Mouse (Mus musculus) midbrain, embryonic 14.5 days (tissue): Measurements from ENCODE around the gene Eif2s2. TPM values are rescaled to one million over a fixed set of nuclear protein-coding genes. Genes with fewer than 3 reads are reported as not detected.
"Not testable (repeated sequence)": the region's sequence is repeated elsewhere in the genome, so short reads cannot be mapped to it uniquely, and the experiment has no call there.

Source experiments
- ATAC-seq: fragments of 200-750 bp; cut with Nextera tagmentation; 2 replicates; pipeline ENCODE4 v1.8.0; 2017; ENCODE audit warnings: moderate number of reproducible peaks, moderate library complexity; ENCODE audit not compliant: low FRiP score, low TSS enrichment
- DNase-seq: peaks from one replicate; pipeline ENCODE4 v3.0.0-alpha.2; 2015
- H3K27ac ChIP-seq: fragments of 300-500 bp; sonication (generic); replicated peaks from 2 replicates; pipeline ENCODE4 v1.5.1; 2014; ENCODE audit warnings: mild to moderate bottlenecking, low read depth, low read length, moderate library complexity
- H3K27me3 ChIP-seq: fragments of 300-500 bp; sonication (generic); 2 replicates; pipeline ENCODE4 v1.6.1; 2014; ENCODE audit warnings: low read length, control low read depth, mixed read lengths; ENCODE audit not compliant: control insufficient read depth, insufficient read depth
- H3K36me3 ChIP-seq: fragments of 300-500 bp; sonication (generic); 2 replicates; pipeline ENCODE4 v1.6.1; 2014; ENCODE audit warnings: low read length, control low read depth; ENCODE audit not compliant: control insufficient read depth, insufficient read depth
- H3K4me1 ChIP-seq: fragments of 300-500 bp; sonication (generic); 2 replicates; pipeline ENCODE4 v1.6.1; 2014; ENCODE audit warnings: mild to moderate bottlenecking, antibody characterized with exemption, low read length, control low read depth; ENCODE audit not compliant: control insufficient read depth, insufficient read depth
- H3K4me2 ChIP-seq: fragments of 300-500 bp; sonication (generic); 2 replicates; pipeline ENCODE4 v1.6.1; 2014; ENCODE audit warnings: mild to moderate bottlenecking, low read length, moderate library complexity
- H3K4me3 ChIP-seq: fragments of 300-500 bp; sonication (generic); replicated peaks from 2 replicates; pipeline ENCODE4 v1.5.1; 2014; ENCODE audit warnings: low read depth, low read length
- H3K9ac ChIP-seq: fragments of 300-500 bp; sonication (generic); replicated peaks from 2 replicates; pipeline ENCODE4 v1.6.1; 2014; ENCODE audit warnings: mild to moderate bottlenecking, low read length, moderate library complexity
- H3K9me3 ChIP-seq: fragments of 300-500 bp; sonication (generic); 2 replicates; pipeline ENCODE4 v1.6.1; 2016; ENCODE audit warnings: low read length, control low read depth, mixed read lengths; ENCODE audit not compliant: control insufficient read depth
- WGBS: fragments of 180-500 bp; shearing (Covaris S2); extraction: QIAGEN DNeasy Blood & Tissue Kit; methylation state at CpG from one replicate; pipeline ENCODE4 v1.1.7; 2014; 5-methylcytosine and 5-hydroxymethylcytosine counted together
- polyA plus RNA-seq: library from polyadenylated mRNA; unstranded; fragments of >200 nt; fragmentation: Nextera tagmentation; extraction: Ambion mirVana; gene quantifications from 2 replicates; pipeline ENCODE4 v1.2.1, GENCODE M21; 2014

The Eif2s2 gene
- polyA plus RNA-seq, 1 experiment from 2014 or later, result 78.8 TPM

DNA sequence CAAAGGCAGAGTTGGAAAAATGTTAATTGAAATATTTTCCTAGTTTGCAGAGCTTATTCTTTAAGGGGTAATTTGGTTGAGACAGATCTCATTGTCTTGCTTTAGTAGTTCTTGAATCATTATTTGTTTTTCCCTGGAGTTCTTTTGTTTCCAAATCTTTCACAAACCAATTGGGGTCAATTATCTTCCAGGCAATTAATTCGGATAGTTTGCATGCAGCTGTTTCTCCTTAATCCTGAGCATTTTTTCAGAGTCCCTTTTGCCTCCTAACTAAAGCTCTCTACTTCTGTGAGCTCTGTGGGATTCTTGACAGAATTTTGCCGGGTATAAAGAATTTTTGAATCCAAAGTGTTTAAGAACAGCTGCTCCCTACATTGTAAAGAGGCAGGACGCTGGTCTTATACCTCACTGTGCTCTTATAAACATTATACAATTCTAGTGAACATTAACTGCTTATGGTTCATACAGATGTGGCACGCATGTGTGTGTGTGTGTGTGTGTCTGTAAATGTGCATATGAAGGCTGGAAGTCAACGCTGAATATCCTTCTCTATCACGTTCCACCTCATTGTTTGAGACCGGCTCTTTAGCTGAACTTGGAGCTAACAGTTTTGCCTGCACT, 32.8 kb upstream of the Eif2s2 start:
- Histone ChIP-seq H3K9me3 (no peaks in the 10 kb centered on the region), H3K27ac (no peak overlapping the region), H3K4me2 (no peak overlapping the region), H3K27me3 (no peaks in the 10 kb centered on the region), H3K4me3 (no peak overlapping the region), H3K4me1 (no peaks in the 10 kb centered on the region), H3K36me3 (no peaks in the 10 kb centered on the region), H3K9ac (no peak overlapping the region)
- WGBS, result 48% methylated on average over 7 of the region's 7 CpGs
- ATAC-seq (no peak), DNase-seq (no peak)

DNA sequence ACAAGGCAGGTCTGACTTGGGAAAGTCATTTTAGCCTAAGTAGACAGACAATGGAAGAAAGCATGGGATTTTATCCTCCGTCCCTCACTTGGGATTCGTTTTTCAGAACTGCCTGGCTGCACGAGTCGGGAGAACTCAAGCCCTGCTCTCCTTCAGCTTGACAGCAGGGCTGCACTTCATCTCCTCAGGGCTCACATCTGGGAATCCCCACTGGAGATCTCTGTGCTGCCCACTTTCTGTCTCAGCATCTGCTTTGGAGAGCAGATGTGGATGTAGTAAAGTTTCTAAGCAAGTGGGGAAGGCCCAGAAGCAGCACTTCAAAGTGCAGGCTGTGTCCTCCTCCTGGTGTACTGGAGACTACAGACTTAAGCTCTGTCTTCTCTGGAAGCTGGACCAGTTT, 29.4 kb upstream of the Eif2s2 start:
- H3K36me3 ChIP-seq, H3K9me3 ChIP-seq, DNase-seq, H3K9ac ChIP-seq, H3K4me2 ChIP-seq, ATAC-seq, H3K27me3 ChIP-seq, H3K4me3 ChIP-seq, H3K4me1 ChIP-seq, H3K27ac ChIP-seq: not testable (repeated sequence)
- WGBS, result no CpG with 5 or more reads among the region's 4 CpGs

DNA sequence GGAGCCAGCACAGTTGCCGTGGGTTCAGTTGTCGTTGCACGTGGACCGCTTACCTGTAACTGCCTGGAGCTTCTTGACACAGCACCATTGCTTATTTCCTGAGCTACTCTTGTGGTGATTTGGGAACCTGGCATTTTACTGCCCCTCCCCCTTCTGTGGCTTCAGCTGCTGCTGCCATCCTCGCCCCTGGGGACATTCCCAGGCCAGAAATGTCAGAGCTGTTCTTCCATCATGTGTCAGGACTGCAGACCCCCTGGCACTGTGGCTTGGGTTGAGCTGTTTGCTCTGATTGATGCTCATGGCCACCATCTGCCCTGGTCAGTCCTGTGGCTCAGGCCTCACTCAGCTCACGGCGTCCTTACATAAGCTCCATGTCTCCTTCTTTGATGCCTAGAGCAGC, 28.2 kb upstream of the Eif2s2 start:
- Histone ChIP-seq H3K27ac (no peak overlapping the region), H3K27me3 (no peaks in the 10 kb centered on the region), H3K36me3 (no peaks in the 10 kb centered on the region), H3K4me1 (no peaks in the 10 kb centered on the region), H3K4me2 (no peak overlapping the region), H3K4me3 (no peak overlapping the region), H3K9me3 (no peaks in the 10 kb centered on the region), H3K9ac (no peak overlapping the region)
- ATAC-seq (no peak), DNase-seq (no peak)
- WGBS, result 87% methylated on average over 7 of the region's 7 CpGs

DNA sequence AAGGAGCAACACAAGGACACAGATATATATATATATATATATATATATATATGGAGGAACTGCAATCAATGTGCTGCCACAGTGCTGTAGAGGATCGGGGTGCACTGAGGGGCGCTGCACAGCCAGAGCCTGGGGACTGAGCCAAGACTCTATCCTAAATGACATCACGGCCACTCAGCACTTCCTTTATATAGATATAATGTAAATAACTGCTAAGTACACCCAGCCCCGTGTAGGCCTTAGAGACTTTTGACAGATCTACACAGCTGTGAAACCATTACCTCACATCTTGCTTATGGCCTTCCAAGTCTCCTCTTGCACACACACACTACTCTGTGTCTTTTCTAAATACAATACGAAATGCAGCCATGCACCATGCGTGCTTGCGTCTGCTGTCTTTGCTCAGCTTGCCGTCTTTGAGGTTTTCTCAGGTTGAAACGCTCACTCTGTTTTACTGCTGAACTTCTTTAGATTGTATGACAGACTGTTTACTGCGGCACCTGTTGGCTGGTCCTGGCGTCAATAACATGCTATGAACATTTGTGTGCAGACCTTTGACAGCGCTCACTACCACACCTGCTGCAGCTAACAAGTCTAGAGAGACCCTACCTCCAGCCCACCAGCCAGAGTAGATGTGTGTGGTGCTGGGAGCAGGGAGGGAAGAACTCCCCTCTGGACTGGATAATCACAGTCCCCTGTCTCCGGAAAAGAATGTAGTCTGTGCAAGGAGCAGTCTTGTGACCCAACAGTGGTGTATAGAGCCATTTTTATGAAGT, 25.3 kb upstream of the Eif2s2 start:
- Histone ChIP-seq H3K9me3 (no peaks in the 10 kb centered on the region), H3K27me3 (no peaks in the 10 kb centered on the region), H3K9ac (no peak overlapping the region), H3K36me3 (no peaks in the 10 kb centered on the region), H3K4me1 (no peaks in the 10 kb centered on the region), H3K4me3 (no peak overlapping the region), H3K4me2 (no peak overlapping the region), H3K27ac (no peak overlapping the region)
- ATAC-seq, result no peak
- WGBS, result 86% methylated on average over 13 of the region's 13 CpGs
- no peak for DNase-seq

DNA sequence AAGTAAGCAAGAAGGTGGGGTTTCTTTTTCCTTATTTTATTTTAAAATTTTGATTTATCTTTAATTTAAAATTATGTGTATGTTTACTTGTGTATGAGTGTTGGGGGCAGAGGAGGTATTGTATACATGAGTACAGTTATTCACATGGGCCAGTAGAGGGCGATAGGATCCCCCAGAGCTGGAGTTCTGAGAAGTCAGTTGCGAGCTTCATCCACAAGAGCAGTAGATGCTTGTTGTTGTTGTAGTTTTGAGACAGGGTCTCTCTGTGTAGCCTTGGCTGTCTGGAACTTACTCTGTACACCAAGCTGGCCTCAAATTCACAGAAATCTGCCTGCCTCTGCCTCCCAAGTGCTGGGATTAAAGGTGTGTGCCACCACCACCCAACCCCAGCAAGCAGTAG, 23.8 kb upstream of the Eif2s2 start:
- Histone ChIP-seq H3K27ac (no peak overlapping the region), H3K4me3 (no peak overlapping the region), H3K4me1 (no peaks in the 10 kb centered on the region), H3K27me3 (no peaks in the 10 kb centered on the region), H3K9me3 (no peaks in the 10 kb centered on the region), H3K4me2 (no peak overlapping the region), H3K36me3 (no peaks in the 10 kb centered on the region), H3K9ac (no peak overlapping the region)
- 16% methylated on average over 2 of the region's 2 CpGs for WGBS
- DNase-seq (peak; percentile 57), ATAC-seq (no peak)

DNA sequence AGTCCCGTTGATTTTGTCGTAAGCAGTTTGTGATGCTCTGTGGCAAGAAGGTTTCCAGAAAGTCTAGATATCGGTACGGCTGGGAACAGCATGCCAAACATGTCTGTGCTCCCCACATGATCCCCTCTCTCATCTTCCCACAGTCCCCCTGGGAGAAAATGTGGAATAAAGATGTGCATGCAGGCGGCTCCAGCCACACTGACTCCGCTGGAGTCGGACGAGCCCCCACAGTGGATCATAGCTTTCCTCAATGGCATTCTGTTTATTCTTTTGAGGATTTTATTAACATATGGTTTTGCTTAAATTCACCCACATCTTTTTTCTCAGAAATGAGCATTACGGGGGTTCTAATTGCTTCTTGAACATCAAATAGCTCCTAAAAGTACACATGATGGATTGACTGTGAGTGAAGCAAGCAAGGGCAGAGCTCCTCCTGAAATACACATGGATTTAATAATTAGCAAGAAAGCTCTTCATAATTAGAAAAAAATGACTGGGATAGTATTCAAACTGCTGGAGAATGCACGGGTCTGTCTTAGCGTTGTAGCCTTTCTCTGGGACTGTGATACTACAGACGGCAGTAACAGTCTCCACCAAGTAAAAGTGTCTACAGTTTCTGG, 23.3 kb upstream of the Eif2s2 start:
- Histone ChIP-seq H3K4me1 (no peaks in the 10 kb centered on the region), H3K9me3 (no peaks in the 10 kb centered on the region), H3K9ac (no peak overlapping the region), H3K27me3 (no peaks in the 10 kb centered on the region), H3K36me3 (no peaks in the 10 kb centered on the region), H3K4me2 (no peak overlapping the region), H3K4me3 (no peak overlapping the region), H3K27ac (no peak overlapping the region)
- DNase-seq (no peak), ATAC-seq (no peak)
- WGBS, result 81% methylated on average over 12 of the region's 12 CpGs

DNA sequence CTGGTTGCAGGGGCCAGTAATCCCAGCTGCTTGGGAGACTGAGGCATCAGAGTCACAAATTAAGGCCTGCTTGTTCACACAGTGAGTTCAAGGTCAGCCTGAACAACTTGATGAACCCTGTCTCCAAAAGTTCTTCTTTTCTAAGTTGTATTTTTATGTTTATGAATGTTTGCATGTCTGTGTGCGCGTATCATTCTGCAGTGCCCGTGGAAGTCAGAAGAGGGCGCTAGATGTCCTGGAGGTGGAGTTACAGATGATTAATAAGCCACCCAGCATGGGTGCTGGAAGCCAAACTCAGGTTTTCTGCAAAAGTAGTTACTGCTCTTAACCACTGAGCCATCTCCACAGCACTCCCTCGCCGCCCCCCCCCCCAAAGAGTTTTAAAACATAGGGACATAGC, 17.1 kb upstream of the Eif2s2 start:
- Histone ChIP-seq H3K4me1 (no peaks in the 10 kb centered on the region), H3K4me3 (no peak overlapping the region), H3K4me2 (no peak overlapping the region), H3K9me3 (no peaks in the 10 kb centered on the region), H3K36me3 (no peaks in the 10 kb centered on the region), H3K27ac (no peak overlapping the region), H3K27me3 (no peaks in the 10 kb centered on the region), H3K9ac (no peak overlapping the region)
- WGBS, result 81% methylated on average over 6 of the region's 6 CpGs
- ATAC-seq (no peak), DNase-seq (no peak)

DNA sequence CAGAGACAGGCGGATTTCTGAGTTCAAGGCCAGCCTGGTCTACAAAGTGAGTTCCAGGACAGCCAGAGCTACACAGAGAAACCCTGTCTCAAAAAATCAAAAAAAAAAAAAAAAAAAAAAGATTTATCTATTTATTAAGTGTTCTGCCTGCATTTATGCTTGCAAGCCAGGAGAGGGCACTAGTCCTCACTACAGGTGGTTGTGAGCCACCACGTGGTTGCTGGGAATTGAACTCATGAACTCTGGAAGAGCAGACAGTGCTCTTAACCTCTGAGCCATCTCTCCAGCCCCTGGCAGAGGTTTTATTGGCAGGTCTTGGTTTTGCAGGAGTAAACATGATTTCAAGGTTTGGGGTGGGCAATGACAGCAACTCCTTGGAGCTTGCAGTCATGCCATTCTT, 15.5 kb upstream of the Eif2s2 start:
- not testable (repeated sequence) for H3K4me3 ChIP-seq, H3K36me3 ChIP-seq, H3K27me3 ChIP-seq, H3K27ac ChIP-seq, H3K4me1 ChIP-seq, DNase-seq, ATAC-seq, H3K9me3 ChIP-seq, H3K4me2 ChIP-seq, H3K9ac ChIP-seq
- 42% methylated on average over 2 of the region's 2 CpGs for WGBS

DNA sequence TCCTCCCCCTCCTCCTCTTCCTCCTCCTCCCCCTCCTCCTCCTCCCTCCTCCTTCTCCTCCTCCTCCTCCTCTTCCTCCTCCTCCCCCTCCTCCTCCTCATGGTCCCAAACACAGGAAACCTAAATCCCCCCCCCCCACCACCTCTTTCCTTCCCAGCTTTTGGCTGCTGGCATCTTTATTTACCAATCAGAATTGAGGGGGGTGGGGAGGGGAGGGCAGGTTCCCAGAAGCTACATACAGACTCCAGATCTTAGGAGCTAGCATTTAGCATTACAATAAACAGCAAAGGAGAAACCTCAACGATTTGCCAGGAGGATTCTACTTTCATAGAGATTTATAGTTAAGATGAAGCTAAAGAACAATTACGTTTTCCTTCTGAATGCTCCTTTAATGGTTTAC, 13.1 kb upstream of the Eif2s2 start:
- DNase-seq (no peak), ATAC-seq (no peak)
- no peak overlapping the region for H3K9ac ChIP-seq
- H3K4me2 ChIP-seq, result no peak overlapping the region
- H3K4me3 ChIP-seq, result no peak overlapping the region
- WGBS, result 63% methylated on average over 2 of the region's 2 CpGs
- H3K36me3 ChIP-seq, result no peaks in the 10 kb centered on the region
- no peaks in the 10 kb centered on the region for H3K4me1 ChIP-seq
- no peaks in the 10 kb centered on the region for H3K27me3 ChIP-seq
- H3K9me3 ChIP-seq, result no peaks in the 10 kb centered on the region
- no peak overlapping the region for H3K27ac ChIP-seq
